Mouse (Mus musculus) cerebellum, adult 11-12 months (tissue): ENCODE results near the gene Cln3.

Experiments
- DNase-seq: peaks from one replicate; pipeline ENCODE4 v3.0.0; 2022

Cln3 gene

DNA sequence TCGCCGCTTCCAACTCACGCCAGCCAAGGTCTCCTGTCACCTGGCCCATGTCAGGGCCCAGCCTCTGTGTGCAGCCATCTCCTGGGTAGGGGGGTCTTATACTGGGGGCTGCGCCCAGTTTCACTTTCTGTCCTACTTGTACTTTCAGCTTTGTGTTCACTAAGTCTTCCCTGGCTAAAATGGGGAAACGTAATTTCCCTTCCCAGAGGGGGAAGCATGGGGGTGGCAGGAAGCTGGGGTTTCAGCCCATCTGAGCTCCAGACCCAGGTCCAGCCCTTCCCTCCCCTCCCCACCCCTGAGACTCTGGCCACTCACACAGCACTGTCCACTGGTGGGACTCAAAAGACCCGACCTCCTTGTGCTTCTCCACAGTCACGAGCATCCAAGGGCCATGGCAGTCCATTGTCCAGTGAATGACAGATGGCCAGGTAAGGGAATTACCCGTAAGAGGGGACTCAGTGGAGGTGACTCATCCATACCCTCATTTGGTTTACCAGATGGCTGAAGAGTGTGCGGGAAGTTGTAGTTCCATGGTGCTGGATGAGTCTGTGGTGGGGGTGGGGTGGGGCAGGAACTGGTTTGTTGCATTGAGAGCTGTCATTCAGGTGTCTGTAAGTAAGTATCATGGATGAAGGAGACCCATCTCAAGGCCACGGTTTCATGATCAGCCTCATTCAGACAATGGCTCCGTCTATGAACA, 9.4 kb upstream of the Cln3 start, which contains the start of gene Il27:
Gene Il27 (minus strand): TSS at position 80 of the 700 bp plus-strand sequence.
- no peak for DNase-seq

DNA sequence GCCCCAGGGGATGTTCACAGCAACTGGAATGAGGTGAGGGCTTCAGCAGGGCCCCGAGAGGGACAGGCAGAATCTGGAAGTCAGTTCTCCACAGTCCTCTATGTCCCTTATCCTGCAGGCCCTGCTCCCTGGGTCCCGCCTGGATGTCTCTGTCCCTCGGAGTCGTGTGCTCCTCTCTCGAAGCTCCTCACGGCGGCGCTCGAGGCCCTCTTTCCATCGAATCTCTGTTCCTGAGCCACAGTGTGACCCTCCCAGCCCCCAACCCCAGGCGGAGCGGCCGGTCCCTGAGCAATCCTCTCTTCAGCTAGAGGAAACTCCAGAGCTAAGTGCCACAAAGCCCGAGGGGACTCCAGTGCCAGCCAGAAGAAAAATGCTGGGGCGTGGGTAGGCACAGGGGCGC, 2.2 kb upstream of the Cln3 start:
- DNase-seq: no peak

GRCm38 (mm10) chr7:126586839-126587238, 1.2 kb upstream of the Cln3 start:
- DNase-seq: no peak

GRCm38 (mm10) chr7:126584506-126584977, 1.1 kb downstream of the Cln3 start, which contains the start of gene Apobr:
Gene Apobr, plus strand, starts transcription at chr7:126584942.
- no peak for DNase-seq

DNA sequence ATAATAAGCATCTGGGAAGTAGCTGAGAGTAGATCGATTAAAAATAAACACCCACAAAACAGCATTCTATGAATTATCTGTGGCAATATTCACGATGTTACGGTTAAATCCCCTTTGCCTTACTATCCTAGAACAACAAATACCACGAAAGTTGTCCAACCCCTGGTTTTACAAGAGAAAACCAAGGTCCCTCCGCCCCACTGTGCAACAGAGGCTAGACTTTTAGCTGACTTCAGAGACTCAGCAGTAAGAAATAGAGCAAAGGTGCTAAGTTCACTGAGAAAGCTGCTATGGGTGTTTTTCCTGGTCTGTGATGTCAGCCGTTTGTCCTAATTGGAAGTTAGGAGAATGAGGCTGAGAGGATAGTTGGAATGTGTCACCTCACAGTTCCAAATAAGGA, 1.9 kb downstream of the Cln3 start:
- DNase-seq: no peak

DNA sequence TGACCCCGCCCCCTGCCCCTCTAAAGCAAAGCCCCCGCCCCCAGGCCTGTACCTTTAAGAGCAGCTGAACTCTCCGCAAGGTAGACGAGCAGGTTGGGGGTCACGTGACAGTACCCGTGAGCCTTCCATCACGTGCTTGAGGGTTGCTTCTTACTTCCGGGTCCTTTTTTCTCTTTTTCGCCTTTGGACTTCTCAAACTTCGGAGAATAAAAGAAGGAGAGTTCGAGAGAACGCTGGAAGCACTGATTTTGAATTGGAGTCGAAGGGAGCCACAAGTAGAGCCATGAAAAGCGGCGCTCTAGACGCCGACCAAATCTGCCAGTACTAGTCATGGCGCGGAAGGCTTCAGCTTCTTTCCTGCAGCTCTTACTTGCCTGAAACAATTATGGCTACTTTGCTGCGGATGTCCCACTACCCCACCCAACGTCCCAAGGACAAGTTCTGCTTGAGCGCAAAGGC, 2.3 kb downstream of the Cln3 start:
- DNase-seq: peak; percentile 90

DNA sequence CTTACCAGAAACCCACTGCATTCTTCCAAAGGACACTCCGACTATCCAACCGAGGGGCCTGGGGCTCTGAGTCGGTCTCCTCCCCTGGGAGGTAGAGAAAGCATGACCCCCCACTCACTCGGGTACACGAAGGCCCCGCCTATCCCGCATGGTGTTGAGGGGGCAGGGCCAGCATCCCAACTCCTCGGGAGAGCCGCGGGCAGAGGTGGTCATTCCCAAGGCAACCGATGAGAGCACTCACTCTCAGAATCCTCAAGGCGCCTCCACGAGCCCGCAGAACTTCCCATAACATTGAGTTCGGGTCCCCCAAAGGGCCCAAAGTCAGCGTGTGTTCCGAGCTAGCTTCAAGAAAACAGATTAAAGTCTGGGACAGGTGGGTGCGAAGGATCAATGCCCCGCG, 2.9 kb downstream of the Cln3 start:
- peak; percentile 59 for DNase-seq

- no peak for DNase-seq
Measured at GRCm38 (mm10) chr7:126581661-126582060, 4.0 kb downstream of the Cln3 start.

GRCm38 (mm10) chr7:126579172-126579571, 6.4 kb downstream of the Cln3 start:
- no peak for DNase-seq

DNA sequence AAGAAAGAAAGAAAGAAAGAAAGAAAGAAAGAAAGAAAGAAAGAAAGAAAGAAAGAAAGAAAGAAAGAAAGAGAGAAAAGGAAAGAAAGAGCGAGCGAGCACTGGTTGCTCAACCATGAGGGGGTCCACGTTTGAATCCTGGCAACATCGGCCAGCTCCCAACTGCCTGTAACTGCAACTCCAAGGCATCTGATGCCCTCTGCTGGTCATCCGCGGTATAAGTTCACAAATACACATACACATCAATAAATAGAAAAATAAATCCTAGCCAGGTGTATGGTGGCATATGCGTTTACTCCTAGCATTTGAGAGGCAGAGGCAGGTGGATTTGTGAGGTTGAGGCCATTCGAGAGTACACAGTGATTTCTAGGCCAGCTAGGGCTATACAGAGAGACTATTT, 8.7 kb downstream of the Cln3 start:
- DNase-seq: no peak

- DNase-seq: peak; percentile 85
Measured at GRCm38 (mm10) chr7:126566094-126566765, 19.4 kb downstream of the Cln3 start, which contains the start of gene Eif3c. Gene Eif3c, minus strand, starts transcription at chr7:126566411.

DNA sequence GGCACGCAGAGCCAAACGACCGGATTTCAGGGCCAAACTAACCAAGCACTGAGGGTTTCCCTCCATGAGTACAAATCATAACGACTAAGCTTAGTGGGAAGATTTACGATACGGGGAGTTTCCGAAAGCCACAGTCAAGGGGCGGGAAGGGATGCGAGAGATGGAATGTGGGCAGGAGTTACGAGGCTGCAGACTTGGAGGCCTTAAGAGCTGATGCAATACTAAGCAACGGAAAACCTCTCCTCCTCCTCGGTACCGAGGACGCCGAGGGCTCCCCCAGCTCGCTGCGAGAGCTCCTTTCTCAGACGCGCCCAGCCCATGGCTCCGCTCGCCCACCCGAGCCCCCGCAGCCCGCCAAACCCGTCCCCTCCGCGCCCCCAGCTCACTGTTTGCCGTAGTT, 19.9 kb downstream of the Cln3 start:
- DNase-seq: no peak

DNA sequence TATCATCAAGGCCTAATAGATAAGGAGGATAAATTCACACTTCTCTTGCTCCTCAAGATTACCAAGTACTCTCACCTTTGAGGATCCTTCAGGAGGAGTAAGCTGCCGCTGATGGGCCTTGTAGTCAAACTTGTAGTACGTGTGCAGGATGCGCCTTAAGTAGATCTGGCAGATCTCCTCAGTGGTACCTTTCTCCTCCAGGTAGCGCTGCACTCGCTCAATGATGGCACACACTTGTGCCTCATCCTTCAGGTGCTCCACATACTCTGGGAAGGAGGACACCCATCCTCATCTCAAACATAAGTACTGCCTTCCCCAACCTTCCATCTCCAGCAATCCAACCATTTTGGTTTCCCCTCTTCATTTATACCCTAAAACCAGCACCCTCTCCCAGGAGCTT, 29.0 kb downstream of the Cln3 start:
- no peak for DNase-seq

- no peak for DNase-seq
Measured at GRCm38 (mm10) chr7:126554796-126555195, 30.8 kb downstream of the Cln3 start.

- DNase-seq: no peak
Measured at GRCm38 (mm10) chr7:126545631-126546030, 40.0 kb downstream of the Cln3 start.

- no peak for DNase-seq
Measured at GRCm38 (mm10) chr7:126541661-126542060, 44.0 kb downstream of the Cln3 start.

DNA sequence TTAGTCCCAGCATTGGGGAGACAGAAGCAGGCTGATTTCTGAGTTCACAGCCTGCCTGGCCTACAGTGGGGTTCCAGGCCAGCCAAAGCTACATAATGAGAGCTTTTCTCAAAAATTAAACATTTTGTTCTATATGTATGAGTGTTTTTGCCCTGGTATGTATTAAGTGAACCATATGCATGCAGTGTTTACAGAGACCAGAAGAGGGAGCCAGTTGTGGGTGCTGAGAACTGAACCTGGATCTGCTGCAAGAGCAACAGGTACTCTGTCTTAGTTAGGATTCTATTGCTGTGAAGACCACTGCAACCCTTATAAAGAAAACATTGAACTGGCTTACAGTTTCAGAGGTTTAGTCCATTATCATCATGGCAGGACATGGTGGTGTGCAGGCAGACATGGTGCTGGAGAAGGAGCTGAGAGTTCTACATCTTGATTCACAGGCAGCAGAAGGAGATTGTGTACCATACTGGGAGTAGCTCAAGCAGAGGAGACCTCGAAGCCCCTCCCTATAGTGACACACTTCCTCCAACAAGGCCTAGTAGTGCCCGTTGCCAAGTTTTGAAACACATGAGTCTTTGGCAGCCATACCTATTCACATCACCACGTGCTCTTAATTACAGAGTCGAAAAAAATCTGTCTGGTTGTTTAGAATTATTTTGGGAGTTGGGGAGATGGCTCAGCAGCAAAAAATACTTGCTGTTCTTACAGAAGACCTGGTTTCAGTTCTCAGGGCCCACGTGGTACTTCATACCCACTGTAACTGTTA, 47.6 kb downstream of the Cln3 start:
- DNase-seq: no peak

DNA sequence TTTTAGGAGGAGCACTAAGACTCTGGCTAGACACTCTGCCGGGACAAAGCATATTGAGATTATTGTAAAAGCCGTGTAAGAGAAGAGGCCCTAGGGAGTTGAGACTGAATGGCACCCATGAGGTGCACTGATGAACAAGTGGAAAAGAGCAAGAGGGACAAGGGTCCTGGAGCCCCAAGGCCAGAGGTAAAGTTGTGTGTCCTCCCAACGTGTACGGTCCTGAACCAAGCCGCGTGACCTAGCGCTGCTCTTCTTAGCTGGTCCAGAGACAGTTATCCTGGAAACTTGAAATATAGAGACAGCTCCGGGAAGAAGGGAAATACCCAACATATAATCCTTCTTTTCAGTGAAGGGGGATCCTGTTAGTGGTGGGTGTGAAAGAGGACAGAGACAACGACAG, 49.2 kb downstream of the Cln3 start:
- DNase-seq: no peak

DNA sequence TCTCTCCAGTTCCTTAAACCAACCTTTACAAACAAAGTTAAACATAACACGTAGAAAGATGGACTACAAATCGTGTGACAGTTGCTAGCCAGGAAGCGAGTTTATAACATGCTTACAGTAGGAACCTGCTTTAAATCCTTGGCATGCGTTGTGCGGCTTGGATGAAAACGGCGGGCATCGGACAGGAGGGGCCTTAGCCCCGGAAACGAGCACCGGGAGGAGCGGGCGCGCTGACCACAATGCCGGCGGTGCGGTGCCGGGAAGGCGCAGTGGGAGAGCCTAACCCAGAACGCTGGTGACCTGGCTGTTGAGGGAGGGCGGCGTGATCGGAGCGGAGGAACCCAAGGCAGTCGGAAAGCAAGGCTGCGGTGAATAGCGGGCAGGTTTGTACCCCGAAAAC, 49.9 kb downstream of the Cln3 start:
- DNase-seq: no peak

DNA sequence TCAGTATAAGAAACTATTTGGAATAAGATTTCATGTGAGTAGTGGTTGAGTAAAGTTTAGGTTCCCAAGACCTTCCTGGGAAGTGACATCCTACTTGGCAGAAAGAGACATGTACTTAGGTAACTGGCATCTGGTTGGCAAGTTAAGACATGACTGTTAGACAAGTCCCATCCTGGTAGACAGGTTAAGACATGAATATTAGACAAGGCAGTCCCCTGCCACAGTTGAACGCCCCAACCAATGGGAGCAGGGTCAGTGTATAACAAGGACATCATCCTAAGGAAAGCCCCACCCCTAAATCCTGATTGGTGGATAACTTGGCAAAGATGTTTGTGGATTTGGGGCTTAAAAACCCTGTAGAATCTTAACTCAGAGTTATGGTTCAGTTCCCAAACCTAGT, 52.2 kb downstream of the Cln3 start:
- DNase-seq: no peak

- DNase-seq: no peak
Measured at GRCm38 (mm10) chr7:126528166-126528577, 57.4 kb downstream of the Cln3 start.

- DNase-seq: no peak
Measured at GRCm38 (mm10) chr7:126523316-126523715, 62.3 kb downstream of the Cln3 start.
